Mouse (Mus musculus) heart, postnatal 0 days (tissue): ENCODE results near the gene Ubr2. TPM values are rescaled to one million over a fixed set of nuclear protein-coding genes. Genes with fewer than 3 reads are reported as not detected.

Source experiments
- ATAC-seq: fragments of 200-750 bp; cut with Nextera tagmentation; 2 replicates; pipeline ENCODE4 v1.8.0; 2017; ENCODE audit warnings: low read depth, moderate number of reproducible peaks, moderate library complexity; ENCODE audit not compliant: insufficient read depth
- DNase-seq: peaks from one replicate; pipeline ENCODE4 v3.0.0-alpha.2; 2016; ENCODE audit warnings: low spot score
- H3K27ac ChIP-seq: fragments of 300-500 bp; sonication (generic); 2 replicates; pipeline ENCODE4 v1.5.1; 2014; ENCODE audit warnings: low read depth, mild to moderate bottlenecking
- H3K27me3 ChIP-seq: fragments of 300-500 bp; sonication (generic); 2 replicates; pipeline ENCODE4 v1.6.1; 2014; ENCODE audit warnings: low read length, mixed read lengths; ENCODE audit not compliant: control insufficient read depth, insufficient read depth
- H3K36me3 ChIP-seq: fragments of 300-500 bp; sonication (generic); replicated peaks from 2 replicates; pipeline ENCODE4 v1.6.1; 2014; ENCODE audit warnings: low read length, mixed read lengths; ENCODE audit not compliant: control insufficient read depth, insufficient read depth
- H3K4me1 ChIP-seq: fragments of 300-500 bp; sonication (generic); 2 replicates; pipeline ENCODE4 v1.6.1; 2014; ENCODE audit warnings: antibody characterized with exemption; ENCODE audit not compliant: control insufficient read depth, insufficient read depth
- H3K4me2 ChIP-seq: fragments of 300-500 bp; sonication (generic); 2 replicates; pipeline ENCODE4 v1.6.1; 2014; ENCODE audit warnings: low read depth, mild to moderate bottlenecking, low read length, moderate library complexity
- H3K4me3 ChIP-seq: fragments of 300-500 bp; sonication (generic); 2 replicates; pipeline ENCODE4 v1.5.1; 2014; ENCODE audit warnings: low read depth, low read length
- H3K9ac ChIP-seq: fragments of 300-500 bp; sonication (generic); replicated peaks from 2 replicates; pipeline ENCODE4 v1.6.1; 2014; ENCODE audit warnings: low read depth, low read length, mixed read lengths
- H3K9me3 ChIP-seq: fragments of 300-500 bp; sonication (generic); replicated peaks from 2 replicates; pipeline ENCODE4 v1.6.1; 2016; ENCODE audit warnings: low read length; ENCODE audit not compliant: control insufficient read depth
- CTCF ChIP-seq: IDR thresholded peaks from 2 replicates; pipeline ENCODE4 v1.5.1; 2016; ENCODE audit warnings: antibody characterized with exemption, control low read depth, low read depth
- EP300 ChIP-seq: IDR thresholded peaks from 2 replicates; pipeline ENCODE4 v1.6.1; 2016; ENCODE audit warnings: antibody characterized with exemption, low read depth
- WGBS: fragments of 180-500 bp; shearing (Covaris S2); extraction: QIAGEN DNeasy Blood & Tissue Kit; methylation state at CpG from one replicate; pipeline ENCODE4 v1.1.7; 2014; 5-methylcytosine and 5-hydroxymethylcytosine counted together
- polyA plus RNA-seq: library from polyadenylated mRNA; unstranded; fragments of >200 nt; fragmentation: Nextera tagmentation; extraction: Ambion mirVana; gene quantifications from 2 replicates; pipeline ENCODE4 v1.2.1, GENCODE M21; 2015
- total RNA-seq: library from RNA; depleted of rRNA; stranded (reverse); fragments of >200 nt; gene quantifications from 2 replicates; pipeline ENCODE4 v1.2.3, GENCODE M21; 2014; ENCODE audit warnings: low replicate concordance

The Ubr2 gene
- total and polyA plus RNA-seq, 2 experiments from 2014 or later, result 10.8 to 37.4 TPM

DNA sequence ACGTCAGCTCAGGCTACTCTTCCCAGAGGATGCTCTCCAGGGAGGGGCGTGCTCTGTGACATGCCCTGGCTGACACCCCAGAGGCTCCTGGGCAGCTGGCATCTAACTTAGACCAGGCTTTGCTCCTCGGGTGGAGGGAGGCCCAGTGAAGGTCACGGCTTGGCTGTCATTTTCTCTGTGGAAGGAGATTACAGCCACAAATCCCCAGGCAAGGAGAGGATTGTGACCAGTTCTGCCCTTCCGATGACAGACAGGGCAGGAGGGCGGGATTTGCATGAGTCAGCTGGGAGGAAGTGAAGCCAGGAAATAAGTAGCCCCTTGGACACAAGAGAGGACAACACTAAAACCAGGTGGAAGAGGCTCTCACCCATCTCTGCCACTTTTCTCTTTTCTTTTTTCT is 98.0 kb downstream of the Ubr2 start:
- Histone ChIP-seq H3K27ac (no peak overlapping the region), H3K9me3 (no peaks in the 10 kb centered on the region), H3K4me1 (no peaks in the 10 kb centered on the region), H3K9ac (no peak overlapping the region), H3K36me3 (no peaks in the 10 kb centered on the region), H3K4me2 (no peak overlapping the region), H3K27me3 (no peaks in the 10 kb centered on the region), H3K4me3 (no peak overlapping the region)
- DNase-seq (peak; percentile 54), ATAC-seq (peak; percentile 57)
- TF ChIP-seq CTCF (no peak), EP300 (no peak)
- WGBS, result 22% methylated on average over 6 of the region's 6 CpGs

DNA sequence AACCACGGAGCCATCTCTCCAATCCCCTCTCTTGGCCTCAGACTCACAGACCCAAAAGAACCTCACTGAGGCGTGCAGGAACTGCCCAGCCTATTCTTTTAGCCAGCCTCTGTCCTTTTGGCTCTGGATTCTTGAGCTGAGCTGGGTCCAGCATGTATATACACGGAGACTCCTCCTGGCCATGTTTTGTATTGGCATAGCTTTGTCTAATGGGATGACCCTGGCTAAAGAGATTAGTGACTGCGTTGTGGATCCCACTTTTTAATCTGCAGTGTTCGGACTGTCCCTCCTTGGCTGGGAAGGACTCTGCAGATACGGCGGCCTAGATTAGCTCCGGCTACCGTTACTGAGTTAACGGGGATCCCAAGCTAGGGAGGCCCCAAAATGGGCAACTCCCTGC is 100.2 kb downstream of the Ubr2 start, which contains the start of gene Prph2:
Gene Prph2, plus strand, starts transcription at position 274 of the 400 bp plus-strand sequence.
- no peak within 1 kb of the TSS for H3K4me2 ChIP-seq
- H3K9me3 ChIP-seq, result no peaks in the 10 kb centered on the region

DNA sequence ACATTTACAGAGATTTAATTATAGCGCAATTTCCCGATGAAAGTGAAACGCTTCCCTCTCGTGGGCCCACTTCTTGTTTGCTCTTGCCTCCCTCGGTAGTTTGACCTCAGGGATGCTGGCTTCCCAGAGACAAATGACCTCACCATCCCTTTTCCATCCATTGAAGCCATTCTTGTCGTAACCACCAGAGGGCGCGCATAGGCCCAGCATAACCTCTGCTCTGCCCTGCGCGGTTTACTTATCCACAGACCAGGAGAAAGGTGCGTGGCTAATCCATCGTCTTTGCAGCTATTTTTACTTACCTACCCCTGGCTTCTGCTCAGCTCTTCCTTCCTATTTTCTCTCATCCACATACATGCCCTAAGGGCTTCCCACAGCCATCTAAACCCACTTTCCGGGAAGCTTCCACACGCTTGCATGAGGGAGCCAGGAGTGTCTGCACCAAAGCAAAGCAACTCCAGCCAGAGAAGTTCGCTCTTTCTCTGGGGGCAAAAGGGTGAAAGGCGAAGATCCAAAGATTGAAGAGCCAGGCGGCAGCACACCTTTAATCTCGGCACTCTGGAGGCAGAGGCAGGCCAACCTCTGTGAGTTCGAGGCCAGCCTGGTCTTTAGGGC is 106.4 kb downstream of the Ubr2 start:
- WGBS, result 19% methylated on average over 19 of the region's 19 CpGs
- ATAC-seq, result peak; percentile 89

More for the DNA sequence above, 100.2 kb downstream of the Ubr2 start, which contains the start of gene Prph2:
- TF ChIP-seq EP300 (no peak), CTCF (no peak)
- H3K4me3 ChIP-seq, result no peak within 1 kb of the TSS
- no peaks in the 10 kb centered on the region for H3K4me1 ChIP-seq
- ATAC-seq (no peak), DNase-seq (no peak)
- no peak within 1 kb of the TSS for H3K9ac ChIP-seq
- no peaks in the 10 kb centered on the region for H3K27me3 ChIP-seq
- WGBS, result 75% methylated on average over 10 of the region's 10 CpGs
- no peak within 1 kb of the TSS for H3K27ac ChIP-seq
- H3K36me3 ChIP-seq, result no peaks in the 10 kb centered on the region

DNA sequence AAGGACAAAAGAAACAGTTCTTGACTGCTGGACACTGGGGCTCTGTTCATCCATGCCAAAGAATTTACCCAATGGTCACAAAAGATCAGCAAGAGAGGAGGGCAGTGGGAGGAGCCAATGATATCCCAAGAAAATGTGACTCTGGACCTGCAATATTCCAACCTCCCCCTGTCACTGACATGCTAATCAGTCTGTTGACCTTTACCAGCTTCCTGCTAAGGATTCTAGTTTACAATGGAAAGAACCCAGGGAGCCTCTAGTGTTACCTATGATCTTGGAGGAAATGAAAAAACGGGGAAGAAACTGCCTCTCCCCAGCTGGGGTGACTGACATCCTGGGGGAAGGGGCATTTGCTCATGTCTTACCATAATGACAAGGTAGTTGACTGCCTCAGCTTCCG is 109.4 kb downstream of the Ubr2 start:
- Histone ChIP-seq H3K36me3 (no peaks in the 10 kb centered on the region), H3K27ac (no peak overlapping the region), H3K4me1 (no peaks in the 10 kb centered on the region), H3K27me3 (no peaks in the 10 kb centered on the region), H3K4me2 (no peak overlapping the region), H3K9ac (no peak overlapping the region), H3K4me3 (no peak overlapping the region), H3K9me3 (no peaks in the 10 kb centered on the region)
- DNase-seq (no peak), ATAC-seq (no peak)
- TF ChIP-seq CTCF (no peak), EP300 (no peak)
- WGBS, result 51% methylated on average over 2 of the region's 2 CpGs

More for the DNA sequence above, 106.4 kb downstream of the Ubr2 start:
- TF ChIP-seq EP300 (no peak), CTCF (peak; percentile 96)
- no peak overlapping the region for H3K27ac ChIP-seq
- no peaks in the 10 kb centered on the region for H3K36me3 ChIP-seq
- no peaks in the 10 kb centered on the region for H3K27me3 ChIP-seq
- H3K4me2 ChIP-seq, result no peak overlapping the region
- H3K9ac ChIP-seq, result no peak overlapping the region
- H3K9me3 ChIP-seq, result no peaks in the 10 kb centered on the region
- H3K4me1 ChIP-seq, result no peaks in the 10 kb centered on the region
- no peak overlapping the region for H3K4me3 ChIP-seq
- DNase-seq, result peak; percentile 75

DNA sequence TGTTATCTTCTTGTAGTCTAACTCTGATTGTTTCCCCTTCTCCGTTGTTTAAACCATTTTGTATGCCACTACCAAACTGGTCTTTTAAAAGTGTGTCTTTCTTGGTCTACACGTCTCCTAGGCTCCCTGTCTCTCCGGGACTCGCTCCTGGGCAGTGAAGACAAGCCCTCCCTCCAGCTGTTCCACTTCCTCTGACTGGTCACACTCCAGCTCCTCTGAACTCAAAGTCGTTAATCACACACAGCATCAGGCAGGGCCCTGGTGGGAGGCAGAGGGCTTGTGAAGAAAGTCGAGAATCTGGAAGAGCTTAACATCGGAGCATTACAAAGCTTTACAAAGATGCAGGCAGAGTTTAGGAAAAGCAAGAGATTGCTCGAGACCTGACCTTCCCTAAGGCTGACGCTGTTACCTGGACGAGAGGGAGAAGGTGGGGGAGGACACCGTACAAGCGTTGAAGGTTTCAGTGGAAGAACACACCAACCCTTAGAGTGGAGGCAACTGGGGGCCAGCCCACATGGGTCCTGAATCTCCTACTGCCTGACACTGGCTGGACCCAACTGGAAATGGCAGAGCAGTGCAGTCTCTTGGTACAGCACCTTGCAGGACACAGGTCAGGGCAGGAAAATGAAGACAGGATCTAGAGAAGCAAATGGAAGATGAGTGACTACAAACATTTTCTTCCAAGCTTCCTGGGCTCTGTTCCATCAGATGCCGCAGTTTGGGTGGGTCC is 113.0 kb downstream of the Ubr2 start:
- WGBS, result 46% methylated on average over 13 of the region's 13 CpGs
- Histone ChIP-seq H3K27ac (no peak overlapping the region), H3K9ac (no peak overlapping the region), H3K36me3 (no peaks in the 10 kb centered on the region), H3K4me3 (no peak overlapping the region), H3K4me2 (no peak overlapping the region), H3K27me3 (no peaks in the 10 kb centered on the region), H3K4me1 (peaks cover 5% of the 10 kb centered on the region; the same call in 1 of the 2 replicates), H3K9me3 (no peaks in the 10 kb centered on the region)
- no peak for ATAC-seq
- no peak for TF ChIP-seq CTCF
- no peak for TF ChIP-seq EP300
- no peak for DNase-seq
